Mouse (Mus musculus): Measurements from ENCODE around the gene Abhd8. TPM values are rescaled to one million over a fixed set of nuclear protein-coding genes. Genes with fewer than 3 reads are reported as not detected.

Abhd8 gene
- polyA plus RNA-seq, 1 experiment from 2014 or later, result 5.0 TPM

DNA sequence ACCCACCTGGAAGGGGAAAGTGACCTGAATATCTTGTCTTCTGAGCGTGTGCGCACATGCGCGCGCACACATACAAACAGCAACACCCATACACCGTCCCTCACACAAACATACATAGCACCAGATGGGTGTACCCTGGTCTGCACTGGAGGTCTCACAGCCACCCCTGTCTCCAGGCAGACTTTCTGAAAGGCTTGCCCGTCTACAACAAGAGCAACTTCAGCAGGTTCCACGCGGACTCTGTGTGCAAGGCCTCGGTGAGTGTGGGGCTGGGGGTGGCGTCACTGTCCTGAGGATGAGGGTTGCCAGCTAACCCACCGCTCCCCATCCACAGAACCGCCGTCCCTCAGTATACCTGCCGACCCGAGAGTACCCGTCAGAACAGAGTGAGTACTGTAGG, 8.4 kb upstream of the Abhd8 start:
- Histone ChIP-seq H3K27ac (ENCODE audit: low read depth) (no peak overlapping the region), H3K9ac (replicated peaks) (no peak overlapping the region), H3K4me1 (ENCODE audit: insufficient read depth) (peaks cover 12% of the 10 kb centered on the region; the same call in 1 of the 2 replicates), H3K27me3 (ENCODE audit: insufficient read depth, low read length) (no peaks in the 10 kb centered on the region), H3K36me3 (replicated peaks; ENCODE audit: insufficient read depth, low read length) (peaks cover 40% of the 10 kb centered on the region), H3K4me3 (ENCODE audit: low read depth, low read length) (no peak overlapping the region), H3K4me2 (ENCODE audit: low read depth, low read length) (no peak overlapping the region), H3K9me3 (ENCODE audit: low read length) (no peaks in the 10 kb centered on the region)
- no peak for ATAC-seq
- DNase-seq, result no peak
- no peak for TF ChIP-seq EP300 (IDR thresholded peaks at IDR 0.05; ENCODE audit: low read depth)
- no peak for TF ChIP-seq CTCF (IDR thresholded peaks at IDR 0.05; ENCODE audit: low read depth)
- 95% methylated on average over 17 of the region's 17 CpGs for WGBS (ENCODE audit: insufficient replicate concordance)

DNA sequence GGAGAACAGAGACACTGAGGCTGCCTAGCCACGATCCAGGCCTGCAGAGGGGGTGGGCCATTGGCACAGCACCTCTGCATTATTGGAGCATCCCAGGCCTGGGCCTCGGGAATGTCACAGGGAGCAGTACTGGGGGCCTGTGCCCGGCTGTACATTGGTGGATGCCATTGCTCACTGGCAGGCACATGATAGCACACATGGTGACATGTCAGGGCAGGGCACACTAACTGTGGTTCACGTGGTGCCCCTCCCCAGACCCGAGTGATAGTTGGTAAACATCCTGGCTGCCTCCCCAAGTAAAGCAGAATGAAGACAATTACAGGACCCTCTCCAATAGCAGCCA, 7.4 kb upstream of the Abhd8 start:
- H3K9ac ChIP-seq (replicated peaks), result no peak overlapping the region
- TF ChIP-seq EP300 (IDR thresholded peaks at IDR 0.05; ENCODE audit: low read depth), result no peak
- no peak for TF ChIP-seq CTCF (IDR thresholded peaks at IDR 0.05; ENCODE audit: low read depth)
- whole genome bisulfite sequencing (ENCODE audit: insufficient replicate concordance), result 82% methylated on average over 5 of the region's 5 CpGs
- no peak overlapping the region for H3K27ac ChIP-seq (ENCODE audit: low read depth)
- H3K9me3 ChIP-seq (ENCODE audit: low read length), result no peaks in the 10 kb centered on the region
- H3K27me3 ChIP-seq (ENCODE audit: insufficient read depth, low read length), result no peaks in the 10 kb centered on the region
- DNase-seq, result no peak
- ATAC-seq, result no peak
- H3K36me3 ChIP-seq (replicated peaks; ENCODE audit: insufficient read depth, low read length), result peaks cover 40% of the 10 kb centered on the region
- no peak overlapping the region for H3K4me2 ChIP-seq (ENCODE audit: low read depth, low read length)
- peaks cover 12% of the 10 kb centered on the region for H3K4me1 ChIP-seq (ENCODE audit: insufficient read depth)
- no peak overlapping the region for H3K4me3 ChIP-seq (ENCODE audit: low read depth, low read length)

DNA sequence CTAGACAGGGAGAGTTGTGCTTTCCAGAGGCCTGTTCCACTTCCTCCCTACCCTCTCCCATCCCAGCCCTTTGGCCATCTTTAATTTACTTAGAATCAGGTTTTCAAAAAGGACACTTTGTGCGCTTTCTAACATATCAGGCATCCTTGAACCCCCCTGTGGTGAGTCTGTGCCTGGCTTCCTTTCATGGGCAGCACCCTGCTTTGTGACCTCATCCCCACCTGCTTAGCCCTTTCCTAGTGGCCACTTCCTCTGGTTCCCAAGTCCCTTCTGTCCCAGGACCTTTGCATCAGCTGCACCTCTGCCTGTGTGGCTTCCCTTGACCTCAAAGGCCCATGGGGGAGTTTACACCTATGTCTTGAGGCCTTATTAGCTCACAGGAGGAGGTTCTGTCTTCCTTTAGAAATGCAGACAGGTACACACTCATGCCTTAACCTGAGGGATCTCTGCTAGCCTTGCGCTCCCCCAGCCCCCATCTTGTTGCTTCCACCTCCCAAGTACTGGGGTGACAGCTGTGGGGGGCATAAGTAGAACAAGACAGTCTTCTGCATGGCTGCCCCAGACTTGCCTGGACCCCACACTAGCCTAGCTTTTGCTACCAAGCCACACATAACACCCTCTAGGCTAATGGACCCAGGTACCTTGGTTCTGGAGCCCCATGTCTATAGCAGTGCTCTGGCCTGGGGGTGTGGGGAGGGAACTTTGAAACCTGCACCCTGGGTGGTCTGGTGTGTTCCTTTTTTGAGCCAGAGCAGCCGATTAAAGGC, 6.9 kb upstream of the Abhd8 start:
- DNase-seq (no peak), ATAC-seq (no peak)
- WGBS (ENCODE audit: insufficient replicate concordance), result 79% methylated on average over 3 of the region's 3 CpGs
- no peaks in the 10 kb centered on the region for H3K9me3 ChIP-seq (ENCODE audit: low read length)
- H3K27ac ChIP-seq (ENCODE audit: low read depth), result no peak overlapping the region
- H3K27me3 ChIP-seq (ENCODE audit: insufficient read depth, low read length), result no peaks in the 10 kb centered on the region
- TF ChIP-seq CTCF (IDR thresholded peaks at IDR 0.05; ENCODE audit: low read depth) (no peak), EP300 (IDR thresholded peaks at IDR 0.05; ENCODE audit: low read depth) (no peak)
- H3K4me3 ChIP-seq (ENCODE audit: low read depth, low read length), result peak overlapping the region; percentile 91
- H3K4me1 ChIP-seq (ENCODE audit: insufficient read depth), result peaks cover 17% of the 10 kb centered on the region
- peaks cover 41% of the 10 kb centered on the region for H3K36me3 ChIP-seq (replicated peaks; ENCODE audit: insufficient read depth, low read length)
- peak overlapping the region; percentile 87 for H3K4me2 ChIP-seq (ENCODE audit: low read depth, low read length)
- H3K9ac ChIP-seq (replicated peaks), result 0 out of 2 replicates have a peak overlapping the region, but pooled peaks have one; percentile 84

GRCm38 (mm10) chr8:71469411-71469810, 6.0 kb upstream of the Abhd8 start:
- peak; percentile 2 for ATAC-seq
- peaks cover 18% of the 10 kb centered on the region for H3K4me1 ChIP-seq (ENCODE audit: insufficient read depth)
- peak overlapping the region; percentile 87 for H3K4me2 ChIP-seq (ENCODE audit: low read depth, low read length)
- H3K27me3 ChIP-seq (ENCODE audit: insufficient read depth, low read length), result no peaks in the 10 kb centered on the region
- DNase-seq, result peak; percentile 54
- H3K27ac ChIP-seq (ENCODE audit: low read depth), result peak overlapping the region; percentile 85
- H3K9ac ChIP-seq (replicated peaks), result peak overlapping the region; percentile 84
- no peaks in the 10 kb centered on the region for H3K9me3 ChIP-seq (ENCODE audit: low read length)
- peaks cover 32% of the 10 kb centered on the region for H3K36me3 ChIP-seq (replicated peaks; ENCODE audit: insufficient read depth, low read length)
- 1% methylated on average over 21 of the region's 24 CpGs for WGBS (ENCODE audit: insufficient replicate concordance)
- H3K4me3 ChIP-seq (ENCODE audit: low read depth, low read length), result peak overlapping the region; percentile 91
- TF ChIP-seq CTCF (IDR thresholded peaks at IDR 0.05; ENCODE audit: low read depth), result no peak
- no peak for TF ChIP-seq EP300 (IDR thresholded peaks at IDR 0.05; ENCODE audit: low read depth)

GRCm38 (mm10) chr8:71468916-71469315, 5.5 kb upstream of the Abhd8 start, which contains the start of gene Dda1:
TSS of gene Dda1 (plus strand) at chr8:71469199.
- Histone ChIP-seq H3K36me3 (replicated peaks; ENCODE audit: insufficient read depth, low read length) (peaks cover 27% of the 10 kb centered on the region), H3K4me1 (ENCODE audit: insufficient read depth) (peaks cover 23% of the 10 kb centered on the region), H3K4me2 (ENCODE audit: low read depth, low read length) (peak within 1 kb of the TSS; percentile 87), H3K27me3 (ENCODE audit: insufficient read depth, low read length) (no peaks in the 10 kb centered on the region), H3K27ac (ENCODE audit: low read depth) (peak within 1 kb of the TSS; percentile 85), H3K9ac (replicated peaks) (peak within 1 kb of the TSS; percentile 84), H3K4me3 (ENCODE audit: low read depth, low read length) (peak within 1 kb of the TSS; percentile 91), H3K9me3 (ENCODE audit: low read length) (no peaks in the 10 kb centered on the region)
- TF ChIP-seq CTCF (IDR thresholded peaks at IDR 0.05; ENCODE audit: low read depth) (no peak), EP300 (IDR thresholded peaks at IDR 0.05; ENCODE audit: low read depth) (no peak)
- 0% methylated on average over 41 of the region's 52 CpGs for WGBS (ENCODE audit: insufficient replicate concordance)
- DNase-seq (peak; percentile 98), ATAC-seq (peak; percentile 86)

DNA sequence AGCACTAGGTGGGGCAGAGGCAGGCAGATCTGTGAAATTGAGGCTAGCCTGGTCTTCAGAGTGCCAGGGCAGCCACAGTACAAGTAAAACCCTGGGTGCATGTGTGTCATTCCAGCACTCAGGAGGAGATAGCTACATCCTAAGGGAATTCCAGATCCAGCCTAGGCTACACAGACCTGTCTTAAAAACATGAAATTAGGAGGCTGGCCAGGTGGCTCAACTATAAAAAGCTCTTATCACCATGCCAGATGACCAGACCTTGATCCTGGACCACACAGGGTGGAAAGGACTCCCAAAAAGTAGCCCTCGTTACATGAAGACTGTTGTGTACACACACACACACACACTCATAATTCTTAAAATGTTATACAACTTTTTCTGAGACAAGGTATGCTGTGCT, 4.5 kb upstream of the Abhd8 start:
- no peak for ATAC-seq
- Histone ChIP-seq H3K4me1 (ENCODE audit: insufficient read depth) (peaks cover 30% of the 10 kb centered on the region), H3K9me3 (ENCODE audit: low read length) (no peaks in the 10 kb centered on the region), H3K9ac (replicated peaks) (no peak overlapping the region), H3K36me3 (replicated peaks; ENCODE audit: insufficient read depth, low read length) (peaks cover 18% of the 10 kb centered on the region), H3K4me2 (ENCODE audit: low read depth, low read length) (no peak overlapping the region), H3K27me3 (ENCODE audit: insufficient read depth, low read length) (no peaks in the 10 kb centered on the region), H3K27ac (ENCODE audit: low read depth) (no peak overlapping the region), H3K4me3 (ENCODE audit: low read depth, low read length) (no peak overlapping the region)
- 92% methylated on average over 1 of the region's 1 CpGs for WGBS (ENCODE audit: insufficient replicate concordance)
- no peak for TF ChIP-seq EP300 (IDR thresholded peaks at IDR 0.05; ENCODE audit: low read depth)
- TF ChIP-seq CTCF (IDR thresholded peaks at IDR 0.05; ENCODE audit: low read depth), result no peak
- no peak for DNase-seq
